Mouse (Mus musculus) mouse trophoblast stem cell (cell line): ENCODE data around the gene Slc38a7.
"Not testable (repeated sequence)": the region's sequence is repeated elsewhere in the genome, so short reads cannot be mapped to it uniquely, and the experiment has no call there.

Experiments used
- in situ Hi-C, 2 experiments: fragments of 300-500 bp; cut with MseI, MboI; formaldehyde crosslinking; loops; 2 replicates in 1 of 2; 3 replicates in 1 of 2; pipeline ENCODE4 v1.15.1; 2025

The Slc38a7 gene

GRCm38 (mm10) chr8:95850326-95850725 is 3.0 kb downstream of the Slc38a7 start:
- in situ Hi-C loops = no loop called here

GRCm38 (mm10) chr8:95848734-95849464 is 4.4 kb downstream of the Slc38a7 start:
- in situ Hi-C loops = no loop called here

GRCm38 (mm10) chr8:95848061-95848551 is 5.2 kb downstream of the Slc38a7 start:
- in situ Hi-C loops = no loop called here

GRCm38 (mm10) chr8:95845026-95845425 is 8.3 kb downstream of the Slc38a7 start:
- in situ Hi-C loops = no loop called here

GRCm38 (mm10) chr8:95843968-95844367 is 9.4 kb downstream of the Slc38a7 start:
- in situ Hi-C loops = no loop called here

- in situ Hi-C loops = no loop called here
These were observed 11.9 kb downstream of the Slc38a7 start for GRCm38 (mm10) chr8:95841436-95841835.

- in situ Hi-C loops = no loop called here
These were observed 14.1 kb downstream of the Slc38a7 start for GRCm38 (mm10) chr8:95839289-95839688.

GRCm38 (mm10) chr8:95837266-95837665 is 16.1 kb downstream of the Slc38a7 start:
- in situ Hi-C loops = no loop called here

GRCm38 (mm10) chr8:95835891-95836290 is 17.4 kb downstream of the Slc38a7 start:
- in situ Hi-C loops = no loop called here

GRCm38 (mm10) chr8:95833435-95833984 is 19.8 kb downstream of the Slc38a7 start:
- in situ Hi-C loops = no loop called here

- in situ Hi-C loops = no loop called here
These were observed 20.5 kb downstream of the Slc38a7 start for GRCm38 (mm10) chr8:95832603-95833434.

GRCm38 (mm10) chr8:95830144-95830543 is 23.2 kb downstream of the Slc38a7 start:
- in situ Hi-C loops = no loop called here

- in situ Hi-C loops = not testable (repeated sequence)
These were observed 28.2 kb downstream of the Slc38a7 start, which contains the start of gene Sap18b for GRCm38 (mm10) chr8:95825162-95825561. TSS of gene Sap18b (plus strand) at chr8:95825346.

GRCm38 (mm10) chr8:95822699-95823098 is 30.6 kb downstream of the Slc38a7 start:
- in situ Hi-C loops = no loop called here

- in situ Hi-C loops = no loop called here
These were observed 31.2 kb downstream of the Slc38a7 start for GRCm38 (mm10) chr8:95822096-95822495.

GRCm38 (mm10) chr8:95821266-95821665 is 32.1 kb downstream of the Slc38a7 start:
- in situ Hi-C loops = no loop called here

GRCm38 (mm10) chr8:95818211-95818610 is 35.1 kb downstream of the Slc38a7 start:
- in situ Hi-C loops = no loop called here

GRCm38 (mm10) chr8:95817597-95817996 is 35.7 kb downstream of the Slc38a7 start:
- in situ Hi-C loops = no loop called here

- in situ Hi-C loops = no loop called here
These were observed 37.2 kb downstream of the Slc38a7 start for GRCm38 (mm10) chr8:95816044-95816708.

GRCm38 (mm10) chr8:95810184-95810591 is 43.2 kb downstream of the Slc38a7 start:
- in situ Hi-C loops = no loop called here

GRCm38 (mm10) chr8:95809116-95809515 is 44.2 kb downstream of the Slc38a7 start:
- in situ Hi-C loops = no loop called here

GRCm38 (mm10) chr8:95808631-95809030 is 44.7 kb downstream of the Slc38a7 start:
- in situ Hi-C loops = no loop called here
